Mouse (Mus musculus): ENCODE data around the gene Pnpla1.

Pnpla1 gene

GRCm38 (mm10) chr17:28885231-28885630 is 27.0 kb downstream of the Pnpla1 start:
- DNase-seq (ENCODE audit: low spot score) = no peak

DNA sequence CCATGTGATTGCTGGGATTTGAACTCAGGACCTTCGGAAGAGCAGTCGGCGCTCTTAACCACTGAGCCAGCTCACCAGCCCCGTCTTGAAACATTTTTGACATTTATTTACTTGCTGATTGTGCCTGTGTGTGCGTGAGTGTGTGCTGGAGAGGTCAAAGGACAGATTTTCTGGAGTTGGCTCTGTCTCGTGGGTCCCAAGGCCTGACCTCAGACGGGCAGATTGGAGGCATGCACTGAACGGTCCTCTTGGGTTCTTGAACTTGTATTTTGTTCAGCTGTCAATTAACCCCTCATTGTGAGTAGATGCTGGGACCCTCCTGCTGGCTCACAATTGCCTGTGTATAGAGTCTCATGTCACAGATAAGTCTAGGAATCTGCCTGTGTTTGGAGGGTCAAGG is 28.1 kb downstream of the Pnpla1 start:
- DNase-seq (ENCODE audit: low spot score) = peak; percentile 61

DNA sequence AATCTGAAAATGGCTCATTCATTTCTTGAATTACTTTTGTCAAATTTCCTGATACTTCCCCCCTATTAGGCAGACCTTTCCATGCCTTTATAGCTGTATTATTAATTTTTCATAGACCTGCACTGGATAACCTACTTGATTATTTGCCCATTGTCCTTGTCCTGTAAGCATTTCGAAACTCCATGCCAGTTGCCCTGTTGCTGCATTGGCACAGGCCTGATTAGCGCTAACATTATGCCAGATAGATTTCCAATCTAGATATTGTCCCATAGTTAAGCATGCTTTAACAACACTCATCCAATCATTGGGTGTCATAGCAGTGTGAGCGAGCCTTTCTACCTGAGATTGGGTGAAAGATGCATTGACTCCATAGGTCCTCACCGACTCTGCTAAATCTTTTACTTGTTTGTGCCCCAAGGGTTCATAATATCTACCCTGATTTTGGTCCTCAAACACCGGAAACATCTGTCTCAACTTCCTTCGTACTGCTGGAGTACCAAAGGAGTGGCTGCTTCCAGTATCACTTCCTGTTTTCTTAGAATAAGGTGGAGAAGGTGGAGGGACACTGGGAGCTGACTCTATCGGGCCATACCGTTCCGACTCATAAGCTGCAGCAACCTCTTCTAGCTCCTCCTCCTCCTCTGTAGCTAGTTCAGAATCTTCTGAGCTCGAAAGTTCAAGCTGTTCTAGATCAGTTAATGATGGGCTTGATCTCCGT is 36.0 kb downstream of the Pnpla1 start:
- DNase-seq (ENCODE audit: low spot score) = no peak

- no peak for DNase-seq (ENCODE audit: low spot score)
Measured at GRCm38 (mm10) chr17:28895217-28895875, 37.1 kb downstream of the Pnpla1 start.

- no peak for DNase-seq (ENCODE audit: low spot score)
Measured at GRCm38 (mm10) chr17:28896095-28896780, 38.0 kb downstream of the Pnpla1 start.

GRCm38 (mm10) chr17:28897817-28898216 is 39.6 kb downstream of the Pnpla1 start:
- DNase-seq (ENCODE audit: low spot score) = no peak

DNA sequence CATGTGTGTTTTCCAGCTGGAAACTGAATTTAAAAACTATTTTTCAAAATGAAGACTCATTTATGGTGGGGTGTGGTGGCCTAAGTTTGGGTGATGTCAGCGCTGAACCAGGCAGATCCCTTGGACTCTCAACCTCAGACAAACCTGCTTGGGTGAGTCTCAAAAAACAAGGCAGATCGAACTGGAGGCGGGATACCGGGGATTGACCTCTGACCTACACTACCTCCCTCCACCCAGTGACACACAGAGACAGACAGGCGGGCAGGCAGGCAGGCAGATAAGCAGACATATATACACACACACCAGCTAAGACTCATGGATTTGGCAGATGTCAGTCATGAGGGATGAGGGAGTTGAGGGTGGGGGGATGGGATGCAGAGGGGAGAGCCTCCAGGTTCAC is 40.0 kb downstream of the Pnpla1 start:
- DNase-seq (ENCODE audit: low spot score) = peak; percentile 84

DNA sequence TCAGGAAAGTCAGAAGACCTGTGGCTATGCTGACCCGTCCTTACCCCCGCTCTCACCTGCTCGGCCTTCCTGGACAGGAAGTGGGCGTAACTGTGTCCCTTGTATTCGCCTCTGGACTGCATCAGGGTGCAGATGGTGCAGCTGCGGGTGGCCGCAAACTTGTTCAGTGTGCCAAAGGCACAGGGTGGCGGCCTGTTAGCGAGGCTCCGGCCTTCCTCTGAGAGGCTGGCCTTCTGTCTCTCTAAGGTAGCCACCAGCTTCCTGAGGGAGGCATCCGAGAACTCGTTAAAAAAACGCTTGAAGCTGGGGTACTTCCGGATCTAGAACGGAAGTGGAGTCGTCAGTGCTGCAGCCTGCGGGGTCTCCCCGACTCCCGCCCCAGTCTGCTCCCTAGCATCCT is 41.2 kb downstream of the Pnpla1 start:
- no peak for DNase-seq (ENCODE audit: low spot score)

DNA sequence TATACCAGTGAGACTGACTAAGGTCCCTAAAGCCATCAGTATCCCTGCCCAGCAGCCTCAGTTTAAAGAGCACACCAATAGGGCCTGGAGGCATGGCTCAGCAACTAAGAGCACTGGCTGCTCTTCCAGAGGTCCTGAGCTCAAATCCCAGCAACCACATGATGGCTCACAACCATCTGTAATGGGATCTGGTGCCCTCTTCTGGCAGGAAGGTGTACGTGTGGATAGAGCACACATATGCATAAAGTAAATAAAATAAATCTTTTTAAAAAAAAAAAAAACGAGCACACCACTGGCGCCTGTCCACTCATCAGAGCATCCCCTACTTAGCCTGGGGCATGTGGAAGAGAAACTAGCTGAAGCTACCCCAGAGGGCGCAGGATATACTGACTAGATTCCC is 43.3 kb downstream of the Pnpla1 start:
- DNase-seq (ENCODE audit: low spot score) = no peak

GRCm38 (mm10) chr17:28904546-28905376 is 46.5 kb downstream of the Pnpla1 start:
- DNase-seq (ENCODE audit: low spot score) = no peak

- DNase-seq (ENCODE audit: low spot score) = no peak
Measured at GRCm38 (mm10) chr17:28905377-28905916, 47.2 kb downstream of the Pnpla1 start.

- DNase-seq (ENCODE audit: low spot score) = no peak
Measured at GRCm38 (mm10) chr17:28907959-28908358, 49.7 kb downstream of the Pnpla1 start.

GRCm38 (mm10) chr17:28909252-28909941 is 51.2 kb downstream of the Pnpla1 start:
- DNase-seq (ENCODE audit: low spot score) = peak; percentile 66

DNA sequence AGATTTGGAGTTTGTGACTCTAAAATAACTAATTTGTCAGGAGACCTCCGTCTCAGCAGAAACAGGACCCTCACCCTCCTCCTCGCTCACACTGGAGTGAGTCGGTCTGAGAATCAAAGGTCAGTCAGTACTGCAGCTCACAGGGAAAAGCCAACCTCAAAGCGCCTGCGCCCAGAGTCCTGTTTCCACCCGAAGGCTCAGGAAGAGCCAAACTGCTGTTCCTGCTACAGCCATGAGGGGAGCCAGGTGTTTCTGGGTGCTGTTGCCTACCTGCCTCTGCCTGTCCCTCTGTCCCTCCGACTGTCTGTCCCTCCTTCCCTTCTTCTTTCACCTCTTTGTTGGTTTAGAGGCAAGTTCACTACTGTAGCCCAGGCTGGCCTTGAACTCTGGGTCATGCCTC is 51.9 kb downstream of the Pnpla1 start:
- DNase-seq (ENCODE audit: low spot score) = peak; percentile 77

DNA sequence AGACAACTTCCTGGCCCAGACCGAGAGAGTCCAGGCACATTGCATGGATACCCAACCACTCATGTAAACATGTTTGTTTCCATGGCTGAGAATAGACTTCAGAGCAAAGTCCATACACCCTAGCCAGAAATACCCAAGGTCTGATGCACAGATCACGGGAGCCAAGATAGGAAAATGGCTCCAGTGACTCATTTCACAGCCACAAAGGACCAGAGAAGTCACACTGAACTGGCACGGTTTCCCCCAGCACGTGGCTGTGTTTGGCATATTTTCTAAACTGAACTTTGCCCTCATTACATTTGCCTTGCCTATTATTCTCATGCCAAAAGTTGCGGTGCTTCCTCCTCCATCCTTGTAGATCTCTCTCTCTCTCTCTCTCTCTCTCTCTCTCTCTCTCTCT is 55.0 kb downstream of the Pnpla1 start:
- peak; percentile 25 for DNase-seq (ENCODE audit: low spot score)

GRCm38 (mm10) chr17:28913940-28914339 is 55.7 kb downstream of the Pnpla1 start:
- DNase-seq (ENCODE audit: low spot score) = no peak

GRCm38 (mm10) chr17:28915060-28915628 is 56.9 kb downstream of the Pnpla1 start, which contains the start of gene 4930539E08Rik:
4930539E08Rik (minus strand) TSS chr17:28915324.
- DNase-seq (ENCODE audit: low spot score) = no peak

DNA sequence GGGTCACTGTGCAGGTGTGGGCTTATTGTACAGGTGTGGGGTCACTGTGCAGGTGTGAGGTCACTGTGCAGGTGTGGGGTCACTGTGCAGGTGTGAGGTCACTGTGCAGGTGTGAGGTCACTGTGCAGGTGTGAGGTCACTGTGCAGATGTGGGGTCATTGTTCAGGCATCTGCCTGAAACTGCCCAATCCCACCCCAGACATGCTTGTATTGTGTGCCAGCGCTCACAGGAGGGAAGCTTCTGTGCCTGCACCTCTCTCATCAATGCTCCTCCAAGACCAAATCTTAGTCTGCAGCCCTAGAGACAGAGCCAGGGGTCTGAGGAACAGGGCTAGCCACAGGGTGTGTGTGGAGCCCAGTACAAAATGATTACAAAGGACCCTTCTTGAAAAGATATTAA is 58.3 kb downstream of the Pnpla1 start:
- DNase-seq (ENCODE audit: low spot score) = no peak

GRCm38 (mm10) chr17:28921086-28921485 is 62.9 kb downstream of the Pnpla1 start:
- peak; percentile 44 for DNase-seq (ENCODE audit: low spot score)

DNA sequence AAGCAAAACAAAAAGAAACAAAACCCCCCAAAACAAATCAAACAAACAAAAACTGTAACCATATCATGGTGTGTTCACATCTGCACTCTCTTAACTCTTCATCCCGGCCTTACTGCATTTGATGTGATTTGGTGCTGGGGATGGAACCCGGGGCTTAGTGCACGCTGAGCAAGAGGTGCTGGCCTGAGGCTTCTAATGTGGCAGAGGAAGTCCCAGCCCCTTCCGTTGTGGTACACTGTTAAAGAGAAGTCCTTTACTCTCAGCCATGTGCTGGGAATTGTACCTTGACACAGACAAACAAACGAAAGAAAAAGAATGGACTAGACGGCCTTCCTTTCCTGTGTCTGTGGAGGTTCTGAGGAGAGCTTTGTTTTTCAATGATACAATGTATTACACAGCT is 63.9 kb downstream of the Pnpla1 start:
- no peak for DNase-seq (ENCODE audit: low spot score)

All from yolk sac, embryonic 10.5 days (tissue).